Mouse (Mus musculus) kidney, embryonic 14.5 days (tissue): ENCODE measurements around the gene Tfb2m. TPM values are rescaled to one million over a fixed set of nuclear protein-coding genes. Genes with fewer than 3 reads are reported as not detected.
"Not testable (repeated sequence)": the region's sequence is repeated elsewhere in the genome, so short reads cannot be mapped to it uniquely, and the experiment has no call there.

Experiments
- ATAC-seq: fragments of 200-750 bp; cut with Nextera tagmentation; 2 replicates; pipeline ENCODE4 v1.8.0; 2017; ENCODE audit warnings: moderate number of reproducible peaks, mild to moderate bottlenecking, moderate TSS enrichment, moderate library complexity; ENCODE audit not compliant: low FRiP score, low TSS enrichment
- H3K27ac ChIP-seq: fragments of 300-500 bp; sonication (generic); 2 replicates; pipeline ENCODE4 v1.5.1; 2014; ENCODE audit warnings: low read depth, mild to moderate bottlenecking, low read length, moderate library complexity, mixed read lengths
- H3K27me3 ChIP-seq: fragments of 300-500 bp; sonication (generic); 2 replicates; pipeline ENCODE4 v1.6.1; 2014; ENCODE audit warnings: mild to moderate bottlenecking, low read length; ENCODE audit not compliant: control insufficient read depth, insufficient read depth
- H3K36me3 ChIP-seq: fragments of 300-500 bp; sonication (generic); 2 replicates; pipeline ENCODE4 v1.6.1; 2014; ENCODE audit warnings: low read length, mixed read lengths; ENCODE audit not compliant: control insufficient read depth, insufficient read depth
- H3K4me1 ChIP-seq: fragments of 300-500 bp; sonication (generic); 2 replicates; pipeline ENCODE4 v1.6.1; 2014; ENCODE audit warnings: low read length, mixed read lengths; ENCODE audit not compliant: control insufficient read depth, insufficient read depth
- H3K4me2 ChIP-seq: fragments of 300-500 bp; sonication (generic); replicated peaks from 2 replicates; pipeline ENCODE4 v1.6.1; 2014; ENCODE audit warnings: low read depth, mild to moderate bottlenecking, low read length
- H3K4me3 ChIP-seq: fragments of 300-500 bp; sonication (generic); 2 replicates; pipeline ENCODE4 v1.5.1; 2014; ENCODE audit warnings: mild to moderate bottlenecking, low read length
- H3K9ac ChIP-seq: fragments of 300-500 bp; sonication (generic); 2 replicates; pipeline ENCODE4 v1.6.1; 2014; ENCODE audit warnings: low read depth, mild to moderate bottlenecking, low read length, moderate library complexity
- H3K9me3 ChIP-seq: fragments of 300-500 bp; sonication (generic); 2 replicates; pipeline ENCODE4 v1.6.1; 2016; ENCODE audit warnings: low read length; ENCODE audit not compliant: control insufficient read depth
- WGBS: fragments of 180-500 bp; shearing (Covaris S2); extraction: QIAGEN DNeasy Blood & Tissue Kit; methylation state at CpG from one replicate; pipeline ENCODE4 v1.1.7; 2014; 5-methylcytosine and 5-hydroxymethylcytosine counted together
- polyA plus RNA-seq: library from polyadenylated mRNA; unstranded; fragments of >200 nt; fragmentation: Nextera tagmentation; extraction: Ambion mirVana; gene quantifications from 2 replicates; pipeline ENCODE4 v1.2.1, GENCODE M21; 2014

Tfb2m gene
- polyA plus RNA-seq = 28.6 and 39.9 TPM in 2 replicates

DNA sequence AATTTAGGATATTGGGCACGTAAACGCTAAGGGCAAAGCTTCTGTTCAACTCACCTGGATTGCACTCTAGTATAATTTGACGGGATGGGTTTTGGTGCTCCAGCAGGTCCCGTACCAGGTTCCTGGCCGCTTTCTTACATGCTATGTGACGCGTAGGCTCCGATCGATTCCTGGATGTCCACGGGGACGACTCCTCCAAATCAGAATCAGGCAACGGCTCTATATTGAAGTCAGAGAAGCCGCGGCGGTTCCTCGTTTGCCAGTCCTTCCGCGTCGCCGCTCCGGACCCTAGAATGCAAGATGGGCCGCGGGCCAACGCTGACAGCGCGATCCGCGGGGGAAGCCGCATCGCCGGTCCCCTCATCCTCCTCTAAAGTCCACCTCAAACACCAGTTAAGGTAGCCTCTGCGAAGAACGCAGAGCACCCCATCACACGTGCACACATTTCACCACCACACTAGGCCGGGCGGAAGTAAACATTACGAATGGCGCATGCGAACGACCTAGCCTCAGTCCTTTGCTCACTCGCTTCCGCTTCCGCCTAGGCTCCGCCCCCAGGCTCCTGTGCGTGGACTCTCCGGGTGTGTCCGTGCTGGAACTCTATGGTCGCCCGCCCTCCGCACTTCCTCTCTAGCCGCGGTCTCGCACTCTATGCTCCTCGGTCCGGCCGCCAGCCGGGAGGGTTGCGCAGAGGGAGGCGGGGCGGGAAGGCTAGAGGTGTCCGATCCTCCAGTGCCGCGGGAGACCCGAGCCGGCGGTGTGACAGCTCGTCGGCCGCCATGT, at the start of gene Tfb2m, which contains the start of gene Cnst:
Tfb2m (minus strand) TSS at position 500 of the 783 bp plus-strand sequence.
Cnst (plus strand) TSS at position 603 of the 783 bp plus-strand sequence.
- WGBS = under 1% methylated on average over 65 of the region's 69 CpGs
- peak; percentile 100 for ATAC-seq
- H3K36me3 ChIP-seq = not testable (repeated sequence)

DNA sequence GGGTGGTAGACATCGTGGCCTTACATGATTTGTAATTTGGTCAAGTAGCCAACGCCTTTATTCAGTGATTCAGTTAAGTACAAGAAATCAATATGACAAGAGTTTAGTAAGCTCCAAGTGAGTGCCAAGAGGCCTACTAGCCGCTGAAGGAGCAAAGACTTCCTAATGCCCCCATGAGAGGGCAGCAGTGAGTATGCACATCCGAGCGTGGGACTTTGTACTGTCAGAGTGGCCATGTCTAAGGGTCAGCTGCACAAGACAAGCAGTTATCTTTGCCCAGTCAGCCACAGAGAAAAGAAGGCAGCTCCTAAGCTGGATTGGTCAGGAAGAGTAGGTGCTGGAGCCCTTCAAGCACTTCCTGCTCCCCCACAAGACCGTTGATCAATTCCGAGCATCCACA, 46.9 kb upstream of the Tfb2m start:
- WGBS = 81% methylated on average over 7 of the region's 7 CpGs
- no peak for ATAC-seq

More for the DNA sequence above, at the start of gene Tfb2m, which contains the start of gene Cnst:
- H3K27me3 ChIP-seq, H3K4me1 ChIP-seq, H3K9me3 ChIP-seq: not testable (repeated sequence)
- peak within 1 kb of the TSS; percentile 87; the same call in 1 of the 2 replicates for H3K27ac ChIP-seq
- peak within 1 kb of the TSS; percentile 76 for H3K9ac ChIP-seq
- peak within 1 kb of the TSS; percentile 75 for H3K4me3 ChIP-seq
- H3K4me2 ChIP-seq = peak within 1 kb of the TSS; percentile 69

DNA sequence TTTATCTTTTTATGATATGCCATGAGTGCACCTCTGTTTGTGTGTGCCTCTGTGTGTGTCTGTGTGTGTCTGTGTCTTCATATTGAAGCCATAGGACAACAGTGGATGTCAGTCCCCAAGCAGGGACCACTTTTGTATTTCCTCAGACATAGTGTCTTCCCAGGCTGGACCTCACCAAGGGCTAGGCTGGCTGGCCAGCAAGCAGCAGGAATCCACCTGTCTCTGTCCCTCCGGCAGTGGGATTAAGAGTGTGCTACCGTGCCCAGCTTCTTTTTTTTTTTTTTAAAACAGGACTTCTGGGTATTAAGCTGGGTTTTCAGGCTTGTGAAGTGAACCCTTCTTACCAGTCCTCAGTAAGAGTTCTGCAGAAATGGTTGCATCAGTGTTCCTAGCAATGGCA, 46.1 kb upstream of the Tfb2m start:
- ATAC-seq = no peak
- H3K4me2 ChIP-seq = no peak overlapping the region
- H3K9ac ChIP-seq = no peak overlapping the region
- WGBS = 97% methylated on average over 2 of the region's 2 CpGs
- no peaks in the 10 kb centered on the region for H3K36me3 ChIP-seq
- H3K4me3 ChIP-seq = no peak overlapping the region
- H3K27ac ChIP-seq = no peak overlapping the region
- no peaks in the 10 kb centered on the region for H3K27me3 ChIP-seq
- H3K4me1 ChIP-seq = no peaks in the 10 kb centered on the region
- H3K9me3 ChIP-seq = no peaks in the 10 kb centered on the region

More for the DNA sequence above, 46.9 kb upstream of the Tfb2m start:
- Histone ChIP-seq H3K4me3 (no peak overlapping the region), H3K4me1 (no peaks in the 10 kb centered on the region), H3K36me3 (no peaks in the 10 kb centered on the region), H3K27ac (no peak overlapping the region), H3K9me3 (no peaks in the 10 kb centered on the region), H3K27me3 (no peaks in the 10 kb centered on the region), H3K9ac (no peak overlapping the region), H3K4me2 (no peak overlapping the region)

DNA sequence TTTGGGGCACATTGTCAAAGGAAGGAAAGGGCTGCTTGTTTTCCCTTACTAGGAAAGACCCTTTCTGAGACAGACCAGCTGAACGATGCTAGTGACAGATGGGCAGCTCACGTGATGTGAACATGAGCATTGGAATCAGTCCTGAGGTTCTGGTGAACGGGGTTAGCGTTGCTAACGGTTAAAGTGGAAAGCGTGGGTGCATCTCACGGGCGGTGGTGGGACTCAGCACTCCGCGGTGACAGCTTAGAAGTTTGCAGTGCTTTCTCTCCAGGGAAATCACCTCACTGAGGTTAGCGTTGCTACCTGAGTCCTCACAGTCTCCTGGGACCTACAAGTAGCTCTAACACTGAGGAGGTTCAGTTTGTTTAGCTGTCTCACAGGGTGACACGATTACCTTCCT, 45.6 kb upstream of the Tfb2m start:
- H3K36me3 ChIP-seq = no peaks in the 10 kb centered on the region
- no peak overlapping the region for H3K27ac ChIP-seq
- no peak overlapping the region for H3K9ac ChIP-seq
- H3K9me3 ChIP-seq = no peaks in the 10 kb centered on the region
- H3K27me3 ChIP-seq = no peaks in the 10 kb centered on the region
- no peak for ATAC-seq
- peaks cover 2% of the 10 kb centered on the region; the same call in 1 of the 2 replicates for H3K4me1 ChIP-seq
- H3K4me2 ChIP-seq = no peak overlapping the region
- H3K4me3 ChIP-seq = no peak overlapping the region
- 75% methylated on average over 12 of the region's 12 CpGs for whole genome bisulfite sequencing

DNA sequence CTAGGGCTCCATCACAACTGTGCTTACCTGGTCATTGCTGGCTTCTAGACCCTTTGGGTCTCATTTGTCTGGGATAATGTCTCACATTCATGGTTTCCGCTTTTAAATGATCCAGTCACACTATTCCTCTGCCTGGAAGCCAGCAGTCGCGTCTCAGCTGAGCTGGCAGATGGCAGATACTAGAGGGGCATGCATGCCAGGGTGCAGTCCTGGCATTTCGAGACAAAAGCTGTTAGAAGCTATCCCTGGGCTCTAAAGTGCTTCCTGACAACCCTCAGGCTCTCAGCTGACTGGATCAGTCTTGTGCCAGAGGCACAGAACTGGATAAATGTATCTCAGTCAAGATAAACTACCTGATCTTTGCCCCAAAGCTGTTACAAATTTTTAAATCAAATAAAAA, 42.2 kb upstream of the Tfb2m start:
- ATAC-seq = no peak
- Histone ChIP-seq H3K4me1 (peaks cover 7% of the 10 kb centered on the region), H3K9ac (no peak overlapping the region), H3K4me3 (no peak overlapping the region), H3K27me3 (no peaks in the 10 kb centered on the region), H3K4me2 (no peak overlapping the region), H3K9me3 (no peaks in the 10 kb centered on the region), H3K27ac (no peak overlapping the region), H3K36me3 (no peaks in the 10 kb centered on the region)
- 73% methylated on average over 4 of the region's 4 CpGs for WGBS

DNA sequence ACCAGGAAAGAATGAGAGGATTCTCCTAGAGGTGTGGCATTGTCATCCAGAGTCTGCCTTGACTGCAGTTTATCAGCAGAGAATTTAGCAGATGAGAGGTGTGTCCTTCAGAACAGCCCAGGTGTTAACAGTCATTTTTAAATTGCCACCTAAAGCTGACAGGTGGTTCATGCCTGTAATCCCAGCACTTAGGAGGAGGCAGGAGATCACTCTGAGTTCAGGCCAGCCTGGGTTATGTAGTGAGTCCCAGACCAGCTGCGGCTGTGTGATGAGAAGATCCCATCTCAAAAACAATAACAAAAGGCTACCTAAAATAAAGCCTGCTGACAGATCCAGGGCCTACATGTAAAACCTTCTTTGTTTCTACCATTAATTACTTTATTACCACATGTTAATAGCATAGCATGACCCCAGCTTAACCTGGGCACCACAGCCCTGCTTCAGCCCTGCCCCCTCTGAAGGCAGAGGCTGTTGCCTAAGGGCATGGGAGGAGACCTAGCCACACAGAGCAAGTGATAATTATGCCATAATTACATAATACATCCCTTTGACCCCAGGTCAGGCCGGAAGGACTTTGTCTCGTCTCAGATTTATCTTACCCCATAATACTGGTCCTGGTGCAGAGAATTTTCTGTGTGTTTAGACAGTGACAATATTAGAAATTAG, 40.5 kb upstream of the Tfb2m start:
- Histone ChIP-seq H3K27me3 (no peaks in the 10 kb centered on the region), H3K4me3 (no peak overlapping the region), H3K4me2 (no peak overlapping the region), H3K9ac (no peak overlapping the region), H3K4me1 (peaks cover 7% of the 10 kb centered on the region), H3K27ac (no peak overlapping the region; the same call in 1 of the 2 replicates), H3K9me3 (no peaks in the 10 kb centered on the region), H3K36me3 (no peaks in the 10 kb centered on the region)
- WGBS = 18% methylated on average over 3 of the region's 3 CpGs
- peak; percentile 65; the same call in 1 of the 2 replicates for ATAC-seq

DNA sequence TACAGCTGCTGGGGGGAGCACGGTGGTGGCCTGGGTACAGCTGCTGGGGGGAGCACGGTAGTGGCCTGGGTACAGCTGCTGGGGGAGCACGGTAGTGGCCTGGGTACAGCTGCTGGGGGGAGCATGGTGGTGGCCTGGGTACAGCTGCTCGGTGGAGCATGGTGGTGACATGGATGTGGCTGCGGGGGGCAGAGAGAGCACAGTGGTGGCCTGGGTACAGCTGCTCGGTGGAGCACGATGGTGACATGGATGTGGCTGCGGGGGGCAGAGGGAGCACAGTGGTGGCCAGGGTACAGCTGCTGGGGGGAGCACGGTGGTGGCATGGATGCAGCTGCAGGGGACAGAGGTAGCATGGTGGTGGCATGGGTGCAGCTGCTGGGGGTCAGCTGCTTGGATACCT, 39.6 kb upstream of the Tfb2m start:
- Histone ChIP-seq H3K27me3 (no peaks in the 10 kb centered on the region), H3K4me1 (peaks cover 7% of the 10 kb centered on the region), H3K4me3 (no peak overlapping the region), H3K27ac (no peak overlapping the region), H3K4me2 (no peak overlapping the region), H3K9ac (no peak overlapping the region), H3K9me3 (no peaks in the 10 kb centered on the region), H3K36me3 (no peaks in the 10 kb centered on the region)
- no peak for ATAC-seq
- WGBS = 63% methylated on average over 9 of the region's 9 CpGs

DNA sequence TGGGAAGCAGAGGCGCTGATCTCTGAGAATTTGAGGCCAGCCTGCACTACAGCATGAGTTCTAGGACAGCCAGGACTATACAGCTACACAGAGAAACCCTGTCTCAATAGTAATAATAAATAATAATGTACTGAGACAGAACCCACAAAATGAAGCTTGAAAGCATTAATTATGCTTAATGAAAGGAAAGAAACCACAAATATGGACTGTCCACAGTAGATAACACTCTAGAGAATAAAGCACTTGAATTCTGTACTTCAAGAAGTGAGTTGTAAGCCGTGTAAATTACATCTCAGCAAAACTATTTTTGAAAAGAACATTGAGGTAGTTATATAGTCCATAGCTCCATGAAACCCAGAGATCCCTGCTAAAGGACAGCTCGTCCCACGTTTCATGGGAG, 38.2 kb upstream of the Tfb2m start:
- Histone ChIP-seq H3K27ac (no peak overlapping the region), H3K9me3 (no peaks in the 10 kb centered on the region), H3K27me3 (no peaks in the 10 kb centered on the region), H3K9ac (no peak overlapping the region), H3K4me1 (peaks cover 7% of the 10 kb centered on the region), H3K36me3 (peaks cover 5% of the 10 kb centered on the region; the same call in 1 of the 2 replicates), H3K4me3 (no peak overlapping the region), H3K4me2 (no peak overlapping the region)
- 90% methylated on average over 4 of the region's 4 CpGs for WGBS
- no peak for ATAC-seq

DNA sequence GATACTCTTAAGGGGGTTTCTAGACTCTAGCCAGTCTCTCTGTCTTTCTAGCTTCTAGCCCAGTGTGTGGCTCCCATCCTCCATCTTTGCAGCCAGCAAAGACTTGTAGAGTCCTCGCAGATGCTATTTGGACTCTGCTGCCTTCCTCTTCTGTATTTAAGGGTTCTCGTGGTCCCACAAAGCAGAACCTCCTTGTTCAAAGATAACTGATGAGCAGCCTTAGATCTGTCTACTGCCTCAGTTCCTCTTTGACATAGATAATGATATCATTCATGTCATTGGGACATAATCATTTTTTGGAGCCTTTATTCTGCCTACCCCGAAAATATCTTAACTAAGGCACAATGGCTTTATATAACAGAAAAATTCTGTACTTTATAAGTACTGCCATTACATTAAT, 37.0 kb upstream of the Tfb2m start:
- no peaks in the 10 kb centered on the region for H3K27me3 ChIP-seq
- no peak overlapping the region for H3K27ac ChIP-seq
- H3K9me3 ChIP-seq = no peaks in the 10 kb centered on the region
- H3K4me1 ChIP-seq = peaks cover 7% of the 10 kb centered on the region
- no peak overlapping the region for H3K4me3 ChIP-seq
- H3K4me2 ChIP-seq = no peak overlapping the region
- H3K36me3 ChIP-seq = peaks cover 5% of the 10 kb centered on the region; the same call in 1 of the 2 replicates
- no peak for ATAC-seq
- 93% methylated on average over 3 of the region's 3 CpGs for WGBS
- H3K9ac ChIP-seq = no peak overlapping the region
